Mouse (Mus musculus) testis, adult 2 months (tissue): ENCODE measurements at regions not wholly inside any gene's neighbourhood (a gene's known extent, or its start where the extent isn't known, plus 50 kb on each side); places are given as distances from the start of the nearest gene placed in this dataset.

ENCODE experiments used
- H3K27ac ChIP-seq: fragments of 200-500 bp; 2 replicates; pipeline ENCODE4 v1.5.1; 2012; ENCODE audit warnings: low read depth, low read length; ENCODE audit not compliant: control insufficient read depth, insufficient read depth
- H3K27me3 ChIP-seq: fragments of 200-500 bp; 2 replicates; pipeline ENCODE4 v1.6.1; 2012; ENCODE audit warnings: mild to moderate bottlenecking, low read length, moderate library complexity; ENCODE audit not compliant: control insufficient read depth, insufficient read depth
- H3K36me3 ChIP-seq: fragments of 200-500 bp; 2 replicates; pipeline ENCODE4 v1.6.1; 2012; ENCODE audit warnings: mild to moderate bottlenecking, low read length; ENCODE audit not compliant: control insufficient read depth, insufficient read depth
- H3K4me1 ChIP-seq: fragments of 200-500 bp; 2 replicates; pipeline ENCODE4 v1.6.1; 2012; ENCODE audit warnings: low read length; ENCODE audit not compliant: control insufficient read depth, insufficient read depth
- H3K4me3 ChIP-seq: fragments of 200-500 bp; 2 replicates; pipeline ENCODE4 v1.5.1; 2012; ENCODE audit warnings: low read depth, mild to moderate bottlenecking, low read length, moderate library complexity, mixed read lengths; ENCODE audit not compliant: control insufficient read depth
- CTCF ChIP-seq: fragments of 200-500 bp; IDR thresholded peaks from 2 replicates; pipeline ENCODE4 v1.5.1; 2012; ENCODE audit warnings: low read depth, mild to moderate bottlenecking, inconsistent platforms, low read length, moderate library complexity; ENCODE audit not compliant: control insufficient read depth, insufficient read depth, insufficient replicate concordance
- POLR2A ChIP-seq: fragments of 200-500 bp; IDR thresholded peaks from 2 replicates; pipeline ENCODE4 v1.6.1; 2012; ENCODE audit warnings: low read depth, mild to moderate bottlenecking, inconsistent platforms, low read length, moderate library complexity; ENCODE audit not compliant: control insufficient read depth

DNA sequence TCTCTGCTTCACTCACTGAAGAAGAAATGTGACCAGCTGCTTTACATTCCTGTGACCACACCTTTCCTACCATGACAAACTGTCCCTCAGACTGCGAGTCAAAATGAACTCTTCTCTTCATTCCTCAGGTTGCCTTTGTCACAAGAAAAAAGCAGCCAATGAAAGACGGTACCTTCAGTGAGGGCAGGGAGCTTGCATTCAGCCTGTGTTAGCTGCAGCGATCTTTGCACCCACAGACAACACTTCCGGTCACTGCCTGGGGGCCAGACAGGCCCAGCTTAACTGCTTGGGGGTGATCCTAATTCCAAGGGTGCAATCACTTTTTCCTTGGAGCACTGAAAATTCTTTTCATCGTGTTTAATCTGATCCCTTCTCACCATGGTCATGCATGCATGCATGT lies 169.2 kb upstream of the Jade1 start:
- no peak for TF ChIP-seq CTCF
- no peak for TF ChIP-seq POLR2A
- Histone ChIP-seq H3K36me3 (no peaks in the 10 kb centered on the region), H3K4me3 (no peak overlapping the region), H3K27me3 (no peaks in the 10 kb centered on the region), H3K4me1 (no peaks in the 10 kb centered on the region), H3K27ac (no peak overlapping the region)

DNA sequence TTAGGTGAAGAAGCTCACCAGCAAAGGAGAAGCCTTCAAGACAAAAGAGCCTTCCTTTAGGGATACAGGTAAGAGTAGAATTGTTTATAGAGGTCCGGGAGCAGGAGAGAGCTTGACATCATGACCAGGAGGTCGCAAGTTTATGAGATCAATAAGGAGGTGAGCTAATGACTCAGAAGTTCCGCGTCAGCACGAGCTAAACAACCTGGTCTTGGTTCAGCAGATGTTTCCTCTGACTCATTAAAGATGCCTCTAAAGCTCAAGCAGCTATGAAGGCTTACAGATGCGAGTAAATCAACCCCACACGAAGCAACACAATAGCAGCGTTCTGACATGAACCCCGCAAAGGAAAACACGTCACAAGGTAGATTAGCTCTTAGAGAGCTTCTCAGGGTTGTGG lies 171.1 kb upstream of the Jade1 start:
- no peaks in the 10 kb centered on the region for H3K27me3 ChIP-seq
- H3K36me3 ChIP-seq: no peaks in the 10 kb centered on the region
- no peak overlapping the region for H3K4me3 ChIP-seq
- H3K4me1 ChIP-seq: no peaks in the 10 kb centered on the region
- no peak overlapping the region for H3K27ac ChIP-seq
- TF ChIP-seq POLR2A: no peak
- no peak for TF ChIP-seq CTCF

DNA sequence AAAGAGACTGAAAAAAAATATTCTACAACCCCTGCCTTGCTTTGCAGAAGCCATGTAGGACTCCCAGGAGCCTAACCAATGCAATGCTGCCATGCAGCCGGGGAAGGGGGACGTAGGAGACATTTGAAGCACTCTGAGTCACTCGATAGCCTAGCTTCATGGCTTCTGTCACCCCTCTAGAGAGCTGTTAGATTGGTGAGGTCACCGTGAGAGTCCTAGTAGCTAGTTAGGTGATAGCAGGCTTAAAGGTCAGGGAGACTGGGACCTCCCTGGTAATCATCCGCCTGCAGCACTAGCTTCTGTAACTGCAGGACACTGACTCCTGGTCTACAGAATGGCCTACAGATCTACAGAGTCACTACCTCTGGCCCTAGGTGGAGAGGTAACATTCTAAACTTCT lies 177.0 kb upstream of the Jade1 start:
- H3K4me1 ChIP-seq: no peaks in the 10 kb centered on the region
- no peak overlapping the region for H3K4me3 ChIP-seq
- H3K27me3 ChIP-seq: no peaks in the 10 kb centered on the region
- no peak for TF ChIP-seq POLR2A
- no peak for TF ChIP-seq CTCF
- H3K27ac ChIP-seq: no peak overlapping the region
- H3K36me3 ChIP-seq: no peaks in the 10 kb centered on the region

DNA sequence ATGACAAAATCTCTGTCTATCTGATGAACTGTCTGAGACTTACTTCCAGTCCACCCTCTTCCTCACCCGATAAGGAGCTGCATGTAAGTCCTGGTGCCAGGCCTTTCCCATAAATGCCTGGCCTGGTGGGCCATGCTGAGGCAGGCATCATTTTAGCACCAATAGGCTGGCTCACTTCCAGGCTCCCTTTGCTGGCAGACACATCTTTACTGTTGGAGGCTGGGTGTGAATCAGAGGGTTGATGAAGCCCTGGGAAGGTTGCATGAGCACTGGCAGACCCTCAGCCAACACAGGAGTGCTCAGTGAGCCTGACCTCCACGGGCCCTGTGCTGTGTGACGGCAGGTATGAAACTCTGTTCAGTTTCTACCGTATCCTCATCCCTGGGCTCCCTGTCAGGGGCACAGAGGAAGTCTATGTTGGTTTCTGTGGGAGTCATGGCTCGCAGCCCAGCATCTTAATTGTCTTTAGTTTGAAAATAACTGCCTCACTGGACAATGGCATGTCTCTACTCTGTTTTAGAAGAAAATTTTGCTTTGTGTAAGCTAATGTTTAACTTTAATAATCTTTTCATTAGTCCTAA lies 177.6 kb upstream of the Jade1 start:
- H3K27ac ChIP-seq: no peak overlapping the region
- peak overlapping the region; percentile 25 for H3K4me3 ChIP-seq
- H3K27me3 ChIP-seq: no peaks in the 10 kb centered on the region
- no peaks in the 10 kb centered on the region for H3K4me1 ChIP-seq
- TF ChIP-seq POLR2A (no peak), CTCF (no peak)
- no peaks in the 10 kb centered on the region for H3K36me3 ChIP-seq

DNA sequence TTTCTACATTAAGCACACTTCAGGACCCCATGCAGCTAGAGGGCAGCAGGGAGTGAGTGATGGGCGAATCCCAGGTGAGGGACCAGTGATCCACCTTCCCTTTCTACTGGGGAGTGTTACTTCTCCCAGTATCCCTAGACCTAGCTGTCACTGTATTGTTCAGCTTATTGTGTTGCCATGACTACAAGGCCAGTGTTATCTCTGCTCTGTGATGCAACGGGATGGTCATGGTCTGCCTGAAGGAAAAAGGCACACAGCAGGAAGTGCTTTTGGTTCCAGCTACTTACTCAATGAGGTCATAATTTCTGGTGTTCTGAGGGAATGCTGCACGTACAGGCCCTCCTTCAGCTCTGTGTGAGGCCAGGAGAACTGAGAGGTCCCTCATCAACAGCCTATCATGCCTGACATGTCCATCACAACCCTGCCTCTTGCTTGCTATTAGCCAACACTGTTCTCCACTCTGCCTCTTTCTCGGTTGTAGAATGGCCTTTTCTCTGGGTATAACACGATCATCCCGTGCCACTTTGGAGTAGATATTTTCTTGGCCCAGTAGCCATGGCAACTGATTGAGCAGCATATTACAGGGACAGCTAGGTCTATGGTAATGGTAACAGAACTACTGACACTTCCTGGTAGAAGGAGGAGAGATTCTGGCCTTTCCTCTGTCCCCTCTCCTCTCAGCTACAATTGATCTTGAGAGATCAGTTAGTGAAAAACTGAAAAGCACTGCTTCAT lies 178.5 kb upstream of the Jade1 start:
- H3K4me1 ChIP-seq: no peaks in the 10 kb centered on the region
- peak overlapping the region; percentile 84 for H3K4me3 ChIP-seq
- H3K36me3 ChIP-seq: no peaks in the 10 kb centered on the region
- TF ChIP-seq CTCF (no peak), POLR2A (peak; percentile 50; the same call in 1 of the 2 replicates)
- H3K27ac ChIP-seq: peak overlapping the region; percentile 57
- no peaks in the 10 kb centered on the region for H3K27me3 ChIP-seq

DNA sequence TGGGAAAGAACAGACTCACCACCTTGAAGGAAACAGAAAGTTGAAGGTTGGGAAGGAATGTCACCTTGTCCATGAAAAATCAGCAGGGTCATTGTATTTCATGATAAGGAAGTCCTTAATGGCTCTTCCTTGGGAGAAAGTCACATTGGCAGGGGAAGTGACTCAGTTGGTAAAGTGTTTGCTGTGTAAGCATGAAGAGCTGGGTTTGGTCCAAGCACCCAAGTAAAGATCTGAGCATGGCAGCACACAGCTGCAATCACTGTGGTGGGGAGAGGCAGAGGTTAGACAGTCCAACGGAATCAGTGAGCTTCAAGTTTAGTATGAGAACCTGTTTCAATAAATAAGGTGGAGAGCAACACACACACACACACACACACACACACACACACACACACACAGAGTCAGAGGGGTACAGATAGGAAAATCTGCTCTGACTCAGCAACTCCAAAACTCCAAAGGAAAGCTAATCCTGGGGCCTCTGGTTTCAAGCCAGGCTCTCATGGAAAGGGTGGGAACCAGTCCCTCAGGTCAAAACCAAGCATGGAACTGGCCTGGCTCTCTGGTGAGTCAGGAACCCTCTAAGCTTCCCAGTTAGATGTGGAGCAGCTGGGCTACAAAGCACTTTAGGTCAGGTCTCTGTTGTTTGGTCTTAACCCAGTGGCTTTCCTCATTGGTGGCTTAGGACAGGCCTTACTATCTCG lies 180.2 kb upstream of the Jade1 start:
- Histone ChIP-seq H3K4me3 (peak overlapping the region; percentile 84), H3K27ac (no peak overlapping the region)

DNA sequence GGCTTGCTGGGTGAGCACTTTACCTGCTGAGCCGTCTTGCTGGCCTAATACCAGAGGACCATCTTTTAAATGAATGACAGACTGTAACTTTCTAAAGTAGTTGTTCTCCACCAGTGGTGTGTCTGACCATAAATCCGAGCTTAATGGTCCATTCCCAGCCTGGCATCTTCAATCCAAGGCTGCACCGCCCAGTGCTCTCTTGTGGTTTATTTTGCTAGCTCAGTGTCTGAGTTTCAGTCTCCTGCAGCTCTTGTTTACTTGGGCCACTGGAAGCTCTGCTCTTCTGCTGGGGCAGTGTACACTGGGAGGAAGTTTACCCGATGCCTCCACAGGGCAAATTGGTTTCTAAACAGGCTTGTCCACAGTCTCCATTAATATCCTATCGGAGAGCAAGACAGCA lies 182.3 kb upstream of the Jade1 start:
- no peaks in the 10 kb centered on the region for H3K4me1 ChIP-seq
- TF ChIP-seq CTCF (no peak), POLR2A (no peak)

More for the DNA sequence above, 180.2 kb upstream of the Jade1 start:
- no peaks in the 10 kb centered on the region for H3K4me1 ChIP-seq
- no peaks in the 10 kb centered on the region for H3K36me3 ChIP-seq
- TF ChIP-seq CTCF (no peak), POLR2A (no peak)
- no peaks in the 10 kb centered on the region for H3K27me3 ChIP-seq

More for the DNA sequence above, 182.3 kb upstream of the Jade1 start:
- Histone ChIP-seq H3K36me3 (no peaks in the 10 kb centered on the region), H3K27me3 (no peaks in the 10 kb centered on the region), H3K4me3 (no peak overlapping the region), H3K27ac (no peak overlapping the region)
